Mouse (Mus musculus): ENCODE data around the gene Pgam1. TPM values are rescaled to one million over a fixed set of nuclear protein-coding genes. Genes with fewer than 3 reads are reported as not detected.

Pgam1 gene
- polyA plus RNA-seq (2015; fragmentation: Nextera tagmentation; extraction: Ambion mirVana), result 251 and 275 TPM in 2 replicates

DNA sequence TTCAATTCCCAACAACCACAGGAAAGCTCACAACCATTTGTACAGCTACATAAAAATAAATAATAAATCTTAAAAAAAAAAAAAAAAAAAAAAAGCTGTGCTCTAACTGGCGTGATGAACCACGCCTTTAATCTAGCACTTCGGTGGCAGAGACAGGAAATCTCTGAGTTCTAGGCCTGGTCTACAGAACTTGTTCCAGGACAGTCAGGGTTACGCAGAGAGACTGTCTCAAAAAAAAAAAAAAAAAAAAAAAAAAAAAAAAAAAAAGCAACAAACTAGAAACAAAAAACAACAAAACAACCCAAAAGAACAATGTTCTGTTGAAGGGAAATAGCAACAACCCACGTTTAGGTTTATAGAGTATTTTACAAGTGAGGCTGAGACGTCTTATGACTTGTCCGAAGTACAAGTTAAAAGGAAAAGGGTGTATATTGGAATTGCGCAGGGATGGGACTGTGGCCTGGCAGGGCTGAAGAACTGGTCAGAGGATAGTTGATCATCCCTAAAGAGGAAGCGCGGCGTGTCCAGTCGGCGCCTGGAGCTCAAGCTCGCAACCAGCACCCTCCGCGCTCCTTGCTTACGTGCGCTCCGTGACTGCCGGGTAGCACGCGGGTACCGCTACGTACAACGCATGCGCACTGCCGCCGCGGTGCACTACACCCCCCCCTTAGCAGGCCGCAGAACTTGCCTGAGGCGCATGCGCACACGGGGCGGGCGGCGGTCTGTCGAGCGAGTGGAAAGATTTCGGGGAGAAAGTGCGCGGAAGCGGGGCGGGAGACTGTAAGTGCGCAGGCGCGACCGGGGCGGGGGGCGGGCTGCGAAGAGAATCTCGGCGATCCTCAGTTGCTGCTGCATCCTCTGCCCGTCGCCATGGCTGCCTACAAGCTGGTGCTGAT lies at the start of gene Pgam1:
Pgam1 (plus strand) TSS at position 746 of the 896 bp plus-strand sequence.
- peak; percentile 100 for DNase-seq (ENCODE audit: low spot score)

DNA sequence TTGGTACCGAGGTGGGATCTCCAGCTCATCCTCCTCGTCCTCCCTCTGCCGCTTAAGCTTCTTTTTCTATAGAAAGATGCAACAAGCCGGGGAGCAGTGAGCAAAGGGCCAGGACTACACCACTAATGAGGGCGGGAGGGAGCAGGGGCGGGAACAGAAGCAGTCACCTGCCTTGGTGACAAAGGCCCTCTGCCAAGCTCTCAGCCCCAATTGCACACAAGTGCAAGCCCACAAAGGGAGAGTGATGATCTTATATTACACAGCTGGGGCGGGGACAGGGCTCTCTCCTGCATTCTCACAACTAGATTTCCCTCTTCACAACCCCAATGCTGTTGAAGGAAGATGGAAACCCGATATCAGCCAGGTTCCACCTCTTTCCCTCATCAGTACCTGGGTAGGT lies 45.0 kb upstream of the Pgam1 start:
- DNase-seq (ENCODE audit: low spot score), result no peak

DNA sequence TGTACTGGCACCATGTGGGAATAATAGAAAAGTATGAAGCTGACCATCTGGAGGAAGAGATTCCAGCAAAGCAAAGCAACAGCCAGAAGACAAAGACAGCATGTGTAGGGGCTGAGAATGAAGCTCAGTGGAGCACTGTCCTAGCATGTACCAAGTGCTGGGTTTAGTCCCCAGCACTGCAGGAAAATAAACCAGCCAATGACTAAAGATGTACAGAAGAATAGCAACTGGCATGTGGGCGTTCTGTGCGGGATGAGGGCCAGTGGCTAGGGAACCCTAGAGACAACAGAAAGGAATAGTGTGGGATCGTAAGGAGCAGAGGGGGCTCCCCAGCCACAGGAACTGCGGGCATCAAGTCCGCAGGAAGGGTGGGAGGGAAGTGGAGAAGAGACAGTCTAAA lies 42.4 kb upstream of the Pgam1 start:
- no peak for DNase-seq (ENCODE audit: low spot score)

GRCm38 (mm10) chr19:41869946-41870345 lies 41.8 kb upstream of the Pgam1 start:
- peak; percentile 40 for DNase-seq (ENCODE audit: low spot score)

DNA sequence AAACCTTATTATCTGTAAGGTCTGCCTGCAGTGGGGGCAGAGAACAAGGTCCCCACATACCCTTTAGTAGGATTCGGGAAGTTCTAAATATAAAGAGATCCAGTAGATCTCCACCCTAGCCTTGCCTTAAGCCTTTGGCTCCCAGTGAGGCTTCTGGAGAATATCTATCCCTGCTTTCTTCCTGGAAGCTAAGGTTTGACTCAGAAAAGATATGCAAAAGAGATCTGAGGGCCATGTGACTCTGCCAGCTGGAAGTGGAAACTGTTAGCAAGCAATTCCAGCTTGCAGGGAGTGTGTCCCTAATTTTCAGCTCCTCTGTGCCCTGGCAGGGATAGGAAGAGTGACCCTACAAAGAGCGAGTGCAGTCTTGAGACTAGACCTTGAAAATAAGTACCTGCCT lies 39.4 kb upstream of the Pgam1 start:
- no peak for DNase-seq (ENCODE audit: low spot score)

- peak; percentile 83 for DNase-seq (ENCODE audit: low spot score)
Measured at GRCm38 (mm10) chr19:41874356-41874755, 37.4 kb upstream of the Pgam1 start.

GRCm38 (mm10) chr19:41881842-41882241 lies 29.9 kb upstream of the Pgam1 start:
- no peak for DNase-seq (ENCODE audit: low spot score)

DNA sequence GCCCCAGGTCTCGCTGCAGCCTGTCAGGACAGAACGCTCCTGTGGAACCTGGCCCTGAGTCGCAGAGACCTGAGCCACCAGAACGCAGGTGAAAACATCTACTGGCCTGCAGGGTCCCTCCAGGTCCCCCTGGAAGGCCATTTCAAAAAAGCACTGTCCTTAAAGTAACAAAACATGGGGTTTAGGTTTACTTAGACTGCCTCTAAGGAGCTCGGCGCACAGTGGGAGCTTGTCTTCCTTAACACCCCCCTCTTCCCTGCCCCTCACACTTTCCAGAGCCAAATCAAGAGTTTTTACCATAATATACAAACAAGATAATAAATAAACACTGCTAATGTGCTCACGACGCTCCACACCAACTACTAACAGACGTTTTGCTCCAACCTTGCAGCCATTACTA lies 27.8 kb upstream of the Pgam1 start:
- no peak for DNase-seq (ENCODE audit: low spot score)

DNA sequence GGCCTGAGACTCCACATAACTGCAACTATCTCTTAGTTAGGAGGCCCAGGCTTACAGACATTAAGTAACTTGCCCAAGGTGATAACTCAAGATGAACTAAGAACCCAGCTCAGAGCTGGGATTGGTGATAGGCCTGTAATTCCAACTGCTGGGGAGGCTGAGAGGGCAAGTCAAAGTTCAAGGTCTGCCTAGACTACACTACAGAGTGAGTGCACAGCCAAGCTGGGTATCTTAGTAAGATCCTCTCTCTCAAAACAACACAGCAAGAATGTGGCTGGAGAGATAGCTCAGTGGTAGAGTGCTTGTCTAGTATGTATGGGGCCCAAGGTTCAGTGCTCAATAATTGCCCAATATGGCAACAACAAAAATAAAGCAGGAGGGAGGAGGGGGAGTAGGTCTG lies 23.5 kb upstream of the Pgam1 start:
- no peak for DNase-seq (ENCODE audit: low spot score)

DNA sequence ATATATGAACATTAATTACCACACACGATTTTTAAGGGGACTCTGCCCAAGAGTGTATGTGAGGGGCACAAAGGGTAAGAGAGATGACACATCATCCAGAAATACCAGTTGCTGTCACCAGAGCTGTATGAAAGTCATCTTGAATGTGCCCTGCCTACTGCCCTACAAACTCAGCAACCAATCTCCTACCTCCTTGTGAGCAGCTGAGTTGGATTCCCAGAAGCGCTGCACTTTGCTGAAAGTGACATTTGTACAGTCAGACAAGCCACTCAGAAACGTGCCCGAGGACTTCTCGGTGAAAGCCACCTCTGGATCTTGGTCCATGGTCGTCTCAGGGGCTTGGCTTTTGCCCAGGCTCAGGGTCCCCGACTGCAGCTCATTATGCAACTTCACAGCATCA lies 16.8 kb upstream of the Pgam1 start:
- DNase-seq (ENCODE audit: low spot score), result no peak

DNA sequence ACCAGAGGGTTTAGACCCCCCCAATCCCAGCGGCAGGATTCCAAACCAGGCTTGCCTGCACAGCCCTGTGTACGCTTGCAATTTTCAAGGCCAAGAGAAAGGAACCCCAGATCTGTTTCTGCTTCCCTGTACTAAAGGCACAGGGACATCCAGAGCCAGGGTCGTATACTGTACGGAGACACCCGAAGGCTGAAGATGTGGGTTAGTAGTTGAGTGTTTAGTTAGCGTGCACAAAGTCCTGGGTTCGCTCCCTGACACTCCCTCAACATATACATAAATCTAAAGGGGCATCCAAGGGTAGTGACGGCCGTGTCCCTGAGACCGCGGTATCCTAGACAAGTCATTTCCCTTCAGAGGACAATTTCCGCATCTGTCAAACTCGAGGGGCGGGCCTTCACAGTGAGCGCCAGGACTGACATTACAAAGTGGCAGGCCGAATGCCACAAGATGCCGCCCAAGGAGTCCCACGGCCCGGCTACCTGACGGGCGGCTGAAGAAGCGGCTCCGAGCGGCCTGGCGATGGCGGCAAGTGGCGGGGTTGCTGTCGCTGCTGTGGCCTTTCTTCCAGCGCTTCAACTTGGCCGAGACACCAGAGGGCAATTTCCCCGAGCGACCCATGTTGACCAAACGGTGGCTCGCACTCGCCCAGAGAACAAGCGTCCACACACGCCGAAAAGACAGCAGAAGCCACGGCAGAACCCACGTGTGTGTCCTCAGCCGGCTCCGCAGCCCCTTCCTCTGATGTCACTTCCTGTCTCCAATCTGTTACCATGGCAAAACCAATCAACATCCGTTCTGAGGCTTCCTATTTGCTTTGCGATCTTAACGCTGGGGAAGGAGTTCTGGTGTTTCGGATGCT lies 16.0 kb upstream of the Pgam1 start, which contains the start of gene Rrp12:
Rrp12 (minus strand) TSS at position 714 of the 859 bp plus-strand sequence.
- DNase-seq (ENCODE audit: low spot score), result peak; percentile 91

GRCm38 (mm10) chr19:41896319-41896711 lies 15.4 kb upstream of the Pgam1 start:
- no peak for DNase-seq (ENCODE audit: low spot score)

DNA sequence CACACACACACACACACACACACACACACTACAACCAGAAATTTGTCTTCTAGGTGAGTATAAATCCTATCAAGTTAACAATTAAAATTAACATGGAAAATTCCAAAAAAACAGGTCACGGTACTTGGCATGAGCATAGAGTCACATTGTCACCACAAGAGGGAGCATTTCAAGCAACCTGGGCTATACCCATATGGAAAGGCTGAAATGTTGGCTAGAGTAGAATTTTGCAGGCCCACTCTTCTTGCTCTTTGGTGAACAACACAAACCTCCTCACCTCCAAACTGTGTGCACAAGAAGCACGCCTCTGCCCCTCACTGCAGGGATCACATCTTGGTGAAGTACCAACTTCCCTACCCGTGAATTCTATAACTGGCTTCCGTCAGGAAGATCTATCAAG lies 12.9 kb upstream of the Pgam1 start:
- DNase-seq (ENCODE audit: low spot score), result peak; percentile 50

- peak; percentile 38 for DNase-seq (ENCODE audit: low spot score)
Measured at GRCm38 (mm10) chr19:41900495-41901090, 11.1 kb upstream of the Pgam1 start.

DNA sequence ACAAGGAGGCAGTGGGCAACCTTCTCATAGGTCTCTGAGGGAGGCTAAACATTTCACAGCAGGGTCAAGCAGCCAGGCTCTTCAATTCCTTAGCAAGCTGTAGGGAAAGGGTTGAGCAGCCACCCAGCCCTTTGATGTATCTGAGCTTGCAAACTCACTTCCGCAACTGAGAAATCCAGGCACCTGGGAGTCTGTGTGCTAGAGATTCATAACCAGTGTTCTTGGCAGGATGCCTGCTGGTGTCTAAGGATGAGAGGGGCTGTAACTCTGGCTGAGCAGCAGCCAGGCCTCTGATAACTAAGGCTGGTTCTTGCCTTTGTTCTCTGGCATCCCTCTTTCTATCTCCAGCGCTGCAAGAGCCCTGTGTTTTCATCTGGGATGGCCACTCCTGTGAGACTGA lies 10.0 kb upstream of the Pgam1 start:
- peak; percentile 65 for DNase-seq (ENCODE audit: low spot score)

DNA sequence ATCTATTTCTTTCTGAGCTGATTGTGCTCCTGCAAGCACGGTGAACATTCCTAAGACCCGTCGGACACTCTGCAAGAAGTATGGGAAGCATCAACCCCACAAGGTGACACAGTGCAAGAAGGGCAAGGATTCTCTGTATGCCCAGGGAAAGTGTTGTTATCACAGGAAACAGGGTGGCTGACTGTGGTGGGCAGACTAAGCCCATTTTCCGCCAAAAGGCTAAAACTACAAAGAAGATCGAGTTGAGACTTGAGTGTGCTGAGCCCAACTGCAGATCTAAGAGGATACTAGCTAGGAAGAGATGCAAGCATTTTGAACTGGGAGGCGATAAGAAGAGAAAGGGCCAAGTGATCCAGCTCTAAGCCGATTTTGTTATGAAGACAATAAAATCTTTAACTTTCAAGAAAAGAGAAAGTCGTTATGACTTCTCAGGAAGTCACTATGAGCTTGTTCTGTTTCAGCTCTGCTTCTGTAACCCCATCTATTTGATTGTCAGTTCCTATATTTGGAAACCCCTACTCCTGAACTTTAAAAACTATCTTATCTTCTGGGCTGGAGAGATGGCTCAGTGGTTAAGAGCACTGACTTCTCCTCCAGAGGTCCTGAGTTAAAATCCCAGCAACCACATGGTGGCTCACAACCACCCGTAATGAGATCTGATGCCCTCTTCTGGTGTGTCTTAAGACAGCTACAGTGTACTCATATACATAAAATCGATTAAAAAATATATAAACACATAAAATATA lies 8.7 kb upstream of the Pgam1 start:
- DNase-seq (ENCODE audit: low spot score), result peak; percentile 22

GRCm38 (mm10) chr19:41905246-41905645 lies 6.5 kb upstream of the Pgam1 start:
- DNase-seq (ENCODE audit: low spot score), result no peak

- DNase-seq (ENCODE audit: low spot score), result no peak
Measured at GRCm38 (mm10) chr19:41906311-41907078, 5.2 kb upstream of the Pgam1 start.

DNA sequence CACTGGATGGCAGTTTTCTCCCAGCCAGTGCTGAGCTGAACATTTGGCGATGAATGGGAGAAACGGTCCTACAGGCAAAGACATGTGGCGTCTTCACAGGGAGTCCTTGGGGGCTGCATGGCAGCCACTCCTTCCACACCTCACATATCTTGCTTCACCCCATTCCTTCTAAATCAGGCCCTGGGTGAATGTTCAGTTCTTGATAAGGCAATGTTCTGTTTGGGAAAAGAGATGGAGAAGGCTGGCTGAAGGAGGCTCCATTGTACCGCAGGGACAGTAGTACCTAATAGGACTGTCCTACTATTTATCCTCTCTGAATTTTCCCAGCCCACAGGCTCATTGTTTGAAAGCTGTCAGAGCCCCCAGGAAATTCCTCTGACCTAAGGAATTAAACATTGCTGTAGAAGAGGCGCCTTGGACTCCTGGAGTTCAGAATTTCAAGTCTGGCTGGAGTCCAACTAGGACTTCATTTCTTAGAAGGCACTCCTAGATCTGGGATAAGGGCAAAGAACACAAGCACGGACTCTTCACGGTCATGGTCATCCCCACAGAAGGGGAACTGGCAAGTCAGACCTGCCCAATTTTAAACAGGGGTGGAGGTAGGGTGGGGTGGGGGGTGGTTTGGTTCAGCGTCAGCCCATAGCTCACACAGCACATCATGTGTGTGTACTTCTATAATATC lies 4.5 kb upstream of the Pgam1 start:
- DNase-seq (ENCODE audit: low spot score), result no peak

DNA sequence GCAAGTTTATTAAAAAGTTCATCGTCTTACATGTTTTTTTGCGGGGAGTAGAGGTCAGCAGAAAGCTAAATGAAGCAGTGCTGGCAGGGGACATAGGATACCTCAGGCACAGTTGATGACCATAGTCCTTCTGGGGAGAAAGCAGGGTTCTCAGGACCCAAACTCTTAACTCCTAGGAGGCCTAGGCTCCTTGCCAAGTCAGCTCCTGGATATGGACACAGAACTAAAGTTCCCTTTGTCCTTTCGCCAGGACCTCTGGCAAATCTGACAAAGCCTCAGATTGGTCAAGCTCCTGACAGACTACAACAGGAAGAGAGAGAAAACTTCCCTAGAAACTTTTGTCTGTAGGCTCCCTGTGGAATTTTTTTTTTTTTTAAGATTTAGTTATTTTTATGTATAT lies 3.0 kb upstream of the Pgam1 start:
- DNase-seq (ENCODE audit: low spot score), result no peak

Measured in thymus, postnatal 0 days (tissue).